Mouse (Mus musculus) liver, embryonic 11.5 days (tissue): ENCODE results near the gene Abcb5. TPM values are rescaled to one million over a fixed set of nuclear protein-coding genes. Genes with fewer than 3 reads are reported as not detected.

Experiments used
- ATAC-seq: fragments of 200-750 bp; cut with Nextera tagmentation; replicated peaks from 2 replicates; pipeline ENCODE4 v1.8.0; 2017; ENCODE audit warnings: moderate number of reproducible peaks, mild to moderate bottlenecking, moderate TSS enrichment, moderate library complexity; ENCODE audit not compliant: low FRiP score
- DNase-seq: peaks from one replicate; pipeline ENCODE4 v3.0.0-alpha.2; 2017; ENCODE audit warnings: low spot score
- H3K27ac ChIP-seq: fragments of 300-500 bp; sonication (generic); 2 replicates; pipeline ENCODE4 v1.5.1; 2014; ENCODE audit warnings: mild to moderate bottlenecking, low read depth, low read length, control low read depth
- H3K27me3 ChIP-seq: fragments of 300-500 bp; sonication (generic); replicated peaks from 2 replicates; pipeline ENCODE4 v1.6.1; 2014; ENCODE audit warnings: low read length, mixed read lengths; ENCODE audit not compliant: control insufficient read depth, insufficient read depth
- H3K36me3 ChIP-seq: fragments of 300-500 bp; sonication (generic); 2 replicates; pipeline ENCODE4 v1.6.1; 2014; ENCODE audit warnings: mild to moderate bottlenecking, low read length, moderate library complexity, mixed read lengths; ENCODE audit not compliant: control insufficient read depth, insufficient read depth
- H3K4me1 ChIP-seq: fragments of 300-500 bp; sonication (generic); replicated peaks from 2 replicates; pipeline ENCODE4 v1.6.1; 2014; ENCODE audit warnings: low read length, mixed read lengths; ENCODE audit not compliant: control insufficient read depth, insufficient read depth
- H3K4me2 ChIP-seq: fragments of 300-500 bp; sonication (generic); 2 replicates; pipeline ENCODE4 v1.6.1; 2014; ENCODE audit warnings: mild to moderate bottlenecking, control low read depth, moderate library complexity
- H3K4me3 ChIP-seq: fragments of 300-500 bp; sonication (generic); 2 replicates; pipeline ENCODE4 v1.5.1; 2014; ENCODE audit warnings: low read depth, low read length, control low read depth
- H3K9ac ChIP-seq: fragments of 300-500 bp; sonication (generic); 2 replicates; pipeline ENCODE4 v1.6.1; 2014; ENCODE audit warnings: low read depth, low read length, control low read depth
- H3K9me3 ChIP-seq: fragments of 300-500 bp; sonication (generic); 2 replicates; pipeline ENCODE4 v1.6.1; 2016; ENCODE audit warnings: low read length, inconsistent platforms, mixed read lengths; ENCODE audit not compliant: control insufficient read depth
- WGBS: fragments of 180-500 bp; shearing (Covaris S2); extraction: QIAGEN DNeasy Blood & Tissue Kit; methylation state at CpG from one replicate; pipeline ENCODE4 v1.1.7; 2014; 5-methylcytosine and 5-hydroxymethylcytosine counted together
- polyA plus RNA-seq: library from polyadenylated mRNA; unstranded; fragments of >200 nt; fragmentation: Nextera tagmentation; extraction: Ambion mirVana; gene quantifications from 2 replicates; pipeline ENCODE4 v1.2.1, GENCODE M21; 2014

The Abcb5 gene
- polyA plus RNA-seq, 1 experiment from 2014 or later: not detected

DNA sequence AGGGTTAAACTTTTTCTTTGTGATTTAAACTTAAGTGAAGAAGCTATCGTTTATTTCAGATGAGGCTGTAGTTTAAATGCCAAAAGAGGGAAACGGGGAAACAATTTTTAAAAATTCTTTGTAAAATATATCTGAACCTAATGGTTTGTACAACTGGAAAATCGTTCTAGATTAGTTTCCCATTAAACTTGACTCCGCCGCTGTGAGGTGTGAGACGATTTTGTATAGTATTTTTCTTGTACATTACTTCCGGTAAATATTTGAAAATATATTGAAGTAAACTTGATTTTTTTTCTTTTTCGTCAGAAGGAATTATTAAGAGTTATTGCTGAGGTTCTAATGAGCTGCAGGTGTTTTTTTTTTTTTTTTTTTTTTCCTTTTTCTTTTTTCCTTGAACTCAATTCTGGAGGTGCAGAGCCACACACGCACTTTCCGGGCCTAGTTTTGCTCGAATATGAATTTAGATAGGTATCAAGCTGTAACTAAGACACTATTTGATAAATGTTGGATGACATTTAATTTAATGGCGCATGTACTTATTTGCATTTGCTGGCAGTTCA, 115.3 kb downstream of the Abcb5 start:
- no peak overlapping the region for H3K27ac ChIP-seq
- H3K4me3 ChIP-seq: no peak overlapping the region
- no peak overlapping the region for H3K4me2 ChIP-seq
- DNase-seq: no peak
- peaks cover 92% of the 10 kb centered on the region for H3K27me3 ChIP-seq
- no peaks in the 10 kb centered on the region for H3K9me3 ChIP-seq
- no peaks in the 10 kb centered on the region; the same call in none of the 2 replicates for H3K4me1 ChIP-seq
- no peaks in the 10 kb centered on the region for H3K36me3 ChIP-seq
- WGBS: 30% methylated on average over 12 of the region's 12 CpGs
- ATAC-seq: no peak
- no peak overlapping the region for H3K9ac ChIP-seq

DNA sequence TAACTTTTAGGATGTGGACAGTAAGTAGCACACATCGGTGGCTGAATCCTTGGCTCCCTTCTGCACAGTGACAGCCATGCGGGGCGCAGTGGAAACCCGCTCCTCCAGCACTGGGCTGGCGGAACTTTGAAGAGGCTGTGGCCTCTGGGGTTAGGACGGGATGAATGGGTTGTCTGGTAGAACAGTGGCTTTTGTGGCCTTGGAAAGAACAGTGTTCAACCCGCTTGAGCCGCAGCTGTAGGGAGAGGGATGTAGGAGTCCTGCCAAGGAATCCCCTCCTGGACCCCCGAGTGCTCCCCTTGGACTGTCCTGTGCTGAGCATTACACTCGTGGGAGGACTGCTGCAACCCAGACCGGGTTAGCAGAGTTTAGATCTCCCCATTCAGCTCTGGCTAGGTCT, 116.2 kb downstream of the Abcb5 start:
- Histone ChIP-seq H3K9me3 (no peaks in the 10 kb centered on the region), H3K9ac (no peak overlapping the region), H3K27me3 (peaks cover 93% of the 10 kb centered on the region), H3K4me2 (no peak overlapping the region), H3K36me3 (no peaks in the 10 kb centered on the region), H3K27ac (no peak overlapping the region), H3K4me1 (no peaks in the 10 kb centered on the region; the same call in none of the 2 replicates), H3K4me3 (no peak overlapping the region)
- DNase-seq (peak; percentile 44), ATAC-seq (no peak)
- under 1% methylated on average over 11 of the region's 11 CpGs for WGBS

GRCm38 (mm10) chr12:118849203-118849861, 116.9 kb downstream of the Abcb5 start:
- 1% methylated on average over 78 of the region's 78 CpGs for WGBS
- no peak overlapping the region for H3K9ac ChIP-seq
- no peaks in the 10 kb centered on the region; the same call in none of the 2 replicates for H3K4me1 ChIP-seq
- H3K27me3 ChIP-seq: peaks cover 93% of the 10 kb centered on the region
- H3K4me2 ChIP-seq: peak overlapping the region; percentile 56
- peak overlapping the region; percentile 31; the same call in 1 of the 2 replicates for H3K4me3 ChIP-seq
- H3K27ac ChIP-seq: no peak overlapping the region
- DNase-seq: peak; percentile 52
- H3K9me3 ChIP-seq: no peaks in the 10 kb centered on the region
- no peak; the same call in 1 of the 2 replicates for ATAC-seq
- H3K36me3 ChIP-seq: no peaks in the 10 kb centered on the region

DNA sequence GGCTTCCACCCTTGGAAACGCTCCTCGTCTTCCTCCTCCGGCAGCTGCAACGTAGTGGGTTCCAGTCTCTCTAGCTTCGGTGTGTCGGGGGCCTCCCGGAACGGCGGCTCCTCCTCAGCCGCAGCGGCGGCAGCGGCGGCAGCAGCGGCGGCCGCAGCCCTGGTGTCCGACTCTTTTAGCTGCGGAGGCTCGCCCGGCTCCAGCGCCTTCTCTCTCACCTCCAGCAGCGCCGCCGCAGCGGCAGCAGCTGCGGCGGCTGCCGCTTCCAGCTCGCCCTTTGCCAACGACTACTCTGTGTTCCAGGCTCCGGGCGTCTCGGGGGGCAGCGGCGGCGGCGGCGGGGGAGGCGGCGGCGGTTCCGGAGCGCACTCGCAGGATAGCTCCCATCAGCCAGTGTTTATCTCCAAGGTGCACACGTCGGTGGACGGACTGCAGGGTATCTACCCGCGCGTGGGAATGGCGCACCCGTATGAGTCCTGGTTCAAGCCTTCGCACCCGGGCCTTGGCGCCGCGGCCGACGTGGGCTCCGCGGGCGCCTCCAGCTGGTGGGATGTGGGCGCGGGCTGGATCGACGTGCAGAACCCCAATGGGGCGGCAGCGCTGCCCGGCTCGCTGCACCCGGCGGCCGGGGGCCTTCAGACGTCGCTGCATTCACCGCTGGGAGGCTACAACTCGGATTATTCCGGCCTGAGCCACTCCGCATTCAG, 117.6 kb downstream of the Abcb5 start:
- peak overlapping the region; percentile 31 for H3K4me3 ChIP-seq
- H3K9me3 ChIP-seq: no peaks in the 10 kb centered on the region
- ATAC-seq (no peak), DNase-seq (peak; percentile 59)
- peak overlapping the region; percentile 56 for H3K4me2 ChIP-seq
- under 1% methylated on average over 76 of the region's 80 CpGs for WGBS
- H3K36me3 ChIP-seq: no peaks in the 10 kb centered on the region
- H3K9ac ChIP-seq: no peak overlapping the region
- H3K27ac ChIP-seq: no peak overlapping the region
- H3K4me1 ChIP-seq: no peaks in the 10 kb centered on the region; the same call in none of the 2 replicates
- peaks cover 94% of the 10 kb centered on the region for H3K27me3 ChIP-seq

GRCm38 (mm10) chr12:118847861-118848495, 118.2 kb downstream of the Abcb5 start:
- Histone ChIP-seq H3K4me1 (no peaks in the 10 kb centered on the region; the same call in none of the 2 replicates), H3K4me3 (peak overlapping the region; percentile 31), H3K9ac (no peak overlapping the region), H3K9me3 (no peaks in the 10 kb centered on the region), H3K27ac (no peak overlapping the region), H3K27me3 (peaks cover 94% of the 10 kb centered on the region), H3K4me2 (peak overlapping the region; percentile 56), H3K36me3 (no peaks in the 10 kb centered on the region)
- ATAC-seq (no peak), DNase-seq (peak; percentile 49)
- WGBS: 2% methylated on average over 23 of the region's 23 CpGs

DNA sequence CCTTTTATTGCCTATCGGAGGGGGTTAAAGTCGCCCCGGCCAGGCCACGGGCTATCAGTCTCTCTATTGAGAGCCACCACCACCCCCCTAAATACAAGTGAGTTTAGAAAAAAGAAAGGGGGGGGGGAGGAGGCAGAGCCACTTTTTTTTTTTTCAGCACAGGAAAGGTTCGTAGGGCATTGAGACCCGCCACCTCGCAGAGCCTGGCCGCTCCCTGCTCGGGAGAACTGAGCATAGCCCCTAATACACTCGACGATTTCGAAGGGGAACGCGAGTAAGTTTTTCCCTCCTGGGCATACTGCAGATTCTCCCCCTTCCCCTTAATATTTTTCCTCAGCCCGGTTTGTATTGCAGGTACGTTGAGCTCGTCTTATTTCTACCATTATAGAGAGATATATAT, 118.8 kb downstream of the Abcb5 start:
- no peak overlapping the region for H3K27ac ChIP-seq
- peak overlapping the region; percentile 72 for H3K4me2 ChIP-seq
- no peak for DNase-seq
- 3% methylated on average over 17 of the region's 17 CpGs for WGBS
- peaks cover 95% of the 10 kb centered on the region for H3K27me3 ChIP-seq
- H3K9me3 ChIP-seq: no peaks in the 10 kb centered on the region
- no peak for ATAC-seq
- peak overlapping the region; percentile 47 for H3K4me3 ChIP-seq
- no peaks in the 10 kb centered on the region; the same call in none of the 2 replicates for H3K4me1 ChIP-seq
- H3K36me3 ChIP-seq: no peaks in the 10 kb centered on the region
- H3K9ac ChIP-seq: no peak overlapping the region

DNA sequence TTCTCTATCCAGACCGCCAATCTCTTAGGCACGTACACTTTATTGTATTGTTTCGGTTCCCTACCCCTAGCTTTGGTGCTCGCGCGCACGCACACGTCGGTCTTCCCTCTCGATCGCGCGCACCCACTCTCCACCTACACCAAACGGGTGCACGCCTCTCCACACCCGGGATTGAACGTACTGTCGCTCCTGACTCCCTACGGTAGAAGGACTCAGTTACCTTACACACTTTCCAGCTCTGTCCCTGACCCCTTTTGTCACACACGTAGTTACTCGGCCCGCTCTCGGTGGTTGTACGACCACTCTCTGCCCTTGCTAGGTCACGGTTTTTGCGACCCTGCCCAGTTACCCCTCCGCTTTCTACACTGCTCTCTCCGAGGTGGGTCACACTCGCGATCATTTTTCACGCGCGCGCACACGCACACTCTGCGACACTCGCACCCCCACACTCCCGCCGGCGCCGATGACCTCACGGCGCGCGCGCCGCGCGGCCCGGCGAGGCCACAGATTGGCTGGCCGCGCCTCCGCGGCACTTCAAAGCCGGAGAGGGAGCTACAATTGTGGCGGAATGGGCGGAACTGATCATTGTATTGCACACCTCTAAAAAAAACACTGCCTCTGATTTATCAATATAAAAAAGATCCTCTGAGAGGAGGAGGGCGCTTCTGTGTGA, 119.4 kb downstream of the Abcb5 start:
- Histone ChIP-seq H3K9me3 (no peaks in the 10 kb centered on the region), H3K4me2 (peak overlapping the region; percentile 72), H3K4me1 (no peaks in the 10 kb centered on the region; the same call in none of the 2 replicates), H3K27ac (no peak overlapping the region), H3K9ac (no peak overlapping the region), H3K27me3 (peaks cover 95% of the 10 kb centered on the region), H3K4me3 (peak overlapping the region; percentile 47), H3K36me3 (no peaks in the 10 kb centered on the region)
- peak; percentile 52 for ATAC-seq
- under 1% methylated on average over 59 of the region's 59 CpGs for WGBS
- peak; percentile 45 for DNase-seq

- Histone ChIP-seq H3K4me3 (peak within 1 kb of the TSS; percentile 47), H3K9ac (no peak within 1 kb of the TSS), H3K27me3 (peaks cover 98% of the 10 kb centered on the region), H3K27ac (no peak within 1 kb of the TSS), H3K4me2 (peak within 1 kb of the TSS; percentile 72), H3K9me3 (no peaks in the 10 kb centered on the region), H3K4me1 (no peaks in the 10 kb centered on the region; the same call in none of the 2 replicates), H3K36me3 (no peaks in the 10 kb centered on the region)
- ATAC-seq (no peak), DNase-seq (no peak)
- 2% methylated on average over 6 of the region's 6 CpGs for WGBS
Measured at GRCm38 (mm10) chr12:118846221-118846620, 120.0 kb downstream of the Abcb5 start, which contains the start of gene Sp8. Gene Sp8, plus strand, starts transcription at chr12:118846329.
